Mouse (Mus musculus): ENCODE measurements around the gene Cenps. TPM values are rescaled to one million over a fixed set of nuclear protein-coding genes. Genes with fewer than 3 reads are reported as not detected.
A peak's percentile ranks its signal among the peaks of the same experiment; 100 is the strongest.
"Not testable (repeated sequence)": the region's sequence is repeated elsewhere in the genome, so short reads cannot be mapped to it uniquely, and the experiment has no call there.

The Cenps gene
- polyA plus RNA-seq, 1 experiment: 1.1 TPM

DNA sequence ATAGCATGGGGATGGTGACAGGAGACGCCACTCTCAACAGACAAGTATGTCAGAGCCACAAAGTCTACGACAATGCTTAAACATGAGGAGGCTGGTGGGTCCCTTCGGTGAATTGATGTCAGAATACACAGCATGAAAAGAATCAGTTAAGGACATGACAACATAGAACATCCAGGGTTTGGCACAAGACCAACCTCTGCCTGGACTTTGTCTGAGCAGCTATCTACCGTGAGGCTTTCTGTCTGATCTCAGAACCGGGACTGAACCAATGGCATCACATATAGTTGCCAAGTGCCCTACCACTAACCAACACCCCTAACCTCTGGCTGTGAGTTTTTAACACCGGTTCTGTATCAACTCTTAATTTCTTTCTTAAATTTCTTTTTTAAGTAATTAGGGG is 39.2 kb upstream of the Cenps start:
- H3K36me3 ChIP-seq (ENCODE audit: control insufficient read depth, insufficient read depth, low read length): peaks cover 4% of the 10 kb centered on the region
- H3K4me1 ChIP-seq (ENCODE audit: control insufficient read depth, insufficient read depth, low read length): peaks cover 3% of the 10 kb centered on the region
- no peak for TF ChIP-seq CTCF (conservative IDR thresholded peaks at IDR 0.05; ENCODE audit: insufficient read depth, insufficient read length, low read depth, low read length)
- TF ChIP-seq POLR2A (IDR thresholded peaks at IDR 0.05; ENCODE audit: low read depth, low read length): no peak
- WGBS: 60% methylated on average over 6 of the region's 6 CpGs
- DNase-seq: peak; percentile 72
- no peak overlapping the region for H3K4me3 ChIP-seq (ENCODE audit: insufficient read depth, low read depth, low read length)
- H3K27ac ChIP-seq (ENCODE audit: insufficient read depth, low read depth, low read length): peak overlapping the region; percentile 26; the same call in 1 of the 2 replicates
- H3K27me3 ChIP-seq (replicated peaks; ENCODE audit: control insufficient read depth, insufficient read depth, low read length): no peaks in the 10 kb centered on the region

- no peak overlapping the region for H3K4me3 ChIP-seq (ENCODE audit: insufficient read depth, low read depth, low read length)
- no peaks in the 10 kb centered on the region for H3K27me3 ChIP-seq (replicated peaks; ENCODE audit: control insufficient read depth, insufficient read depth, low read length)
- DNase-seq: no peak
- H3K36me3 ChIP-seq (ENCODE audit: control insufficient read depth, insufficient read depth, low read length): no peaks in the 10 kb centered on the region
- H3K4me1 ChIP-seq (ENCODE audit: control insufficient read depth, insufficient read depth, low read length): peaks cover 6% of the 10 kb centered on the region
- no peak for TF ChIP-seq CTCF (conservative IDR thresholded peaks at IDR 0.05; ENCODE audit: insufficient read depth, insufficient read length, low read depth, low read length)
- TF ChIP-seq POLR2A (IDR thresholded peaks at IDR 0.05; ENCODE audit: low read depth, low read length): no peak
- WGBS: 84% methylated on average over 6 of the region's 6 CpGs
- H3K27ac ChIP-seq (ENCODE audit: insufficient read depth, low read depth, low read length): no peak overlapping the region
These were observed 36.2 kb upstream of the Cenps start for GRCm38 (mm10) chr4:149173661-149174060.

- no peak for DNase-seq
- WGBS: 61% methylated on average over 2 of the region's 2 CpGs
- no peak overlapping the region for H3K27ac ChIP-seq (ENCODE audit: insufficient read depth, low read depth, low read length)
These were observed 35.2 kb upstream of the Cenps start for GRCm38 (mm10) chr4:149172666-149173065.

DNA sequence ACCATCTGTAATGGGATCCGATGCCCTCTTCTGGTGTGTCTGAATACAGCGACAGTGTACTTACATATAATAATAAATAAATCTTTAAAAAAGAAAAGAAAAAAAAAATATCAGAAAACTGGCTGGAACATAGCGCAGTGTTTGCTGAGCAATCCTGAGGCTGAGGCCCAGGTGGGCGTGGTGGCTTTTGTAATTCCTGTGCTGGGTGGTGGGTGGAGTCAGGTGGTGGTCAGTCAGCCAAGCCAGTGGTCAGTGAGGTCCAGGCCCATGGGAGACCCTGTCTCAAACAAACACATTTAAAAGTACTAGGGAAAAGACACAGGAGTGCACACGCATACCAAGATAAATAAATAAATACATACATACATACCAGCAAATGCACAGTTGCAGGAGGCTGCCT is 34.7 kb upstream of the Cenps start:
- no peak for TF ChIP-seq POLR2A (IDR thresholded peaks at IDR 0.05; ENCODE audit: low read depth, low read length)
- no peak for TF ChIP-seq CTCF (conservative IDR thresholded peaks at IDR 0.05; ENCODE audit: insufficient read depth, insufficient read length, low read depth, low read length)
- no peaks in the 10 kb centered on the region for H3K27me3 ChIP-seq (replicated peaks; ENCODE audit: control insufficient read depth, insufficient read depth, low read length)
- DNase-seq: no peak
- WGBS: 94% methylated on average over 5 of the region's 5 CpGs
- H3K36me3 ChIP-seq (ENCODE audit: control insufficient read depth, insufficient read depth, low read length): no peaks in the 10 kb centered on the region
- H3K27ac ChIP-seq (ENCODE audit: insufficient read depth, low read depth, low read length): no peak overlapping the region
- no peak overlapping the region for H3K4me3 ChIP-seq (ENCODE audit: insufficient read depth, low read depth, low read length)
- peaks cover 3% of the 10 kb centered on the region for H3K4me1 ChIP-seq (ENCODE audit: control insufficient read depth, insufficient read depth, low read length)

More at GRCm38 (mm10) chr4:149172666-149173065, 35.2 kb upstream of the Cenps start:
- H3K4me3 ChIP-seq (ENCODE audit: insufficient read depth, low read depth, low read length): no peak overlapping the region
- H3K27me3 ChIP-seq (replicated peaks; ENCODE audit: control insufficient read depth, insufficient read depth, low read length): no peaks in the 10 kb centered on the region
- H3K36me3 ChIP-seq (ENCODE audit: control insufficient read depth, insufficient read depth, low read length): no peaks in the 10 kb centered on the region
- TF ChIP-seq POLR2A (IDR thresholded peaks at IDR 0.05; ENCODE audit: low read depth, low read length) (no peak), CTCF (conservative IDR thresholded peaks at IDR 0.05; ENCODE audit: insufficient read depth, insufficient read length, low read depth, low read length) (no peak)
- peaks cover 5% of the 10 kb centered on the region for H3K4me1 ChIP-seq (ENCODE audit: control insufficient read depth, insufficient read depth, low read length)

GRCm38 (mm10) chr4:149171581-149171981 is 34.2 kb upstream of the Cenps start:
- H3K36me3 ChIP-seq (ENCODE audit: control insufficient read depth, insufficient read depth, low read length): no peaks in the 10 kb centered on the region
- no peaks in the 10 kb centered on the region for H3K27me3 ChIP-seq (replicated peaks; ENCODE audit: control insufficient read depth, insufficient read depth, low read length)
- no peak for TF ChIP-seq CTCF (conservative IDR thresholded peaks at IDR 0.05; ENCODE audit: insufficient read depth, insufficient read length, low read depth, low read length)
- TF ChIP-seq POLR2A (IDR thresholded peaks at IDR 0.05; ENCODE audit: low read depth, low read length): no peak
- no peak overlapping the region for H3K4me3 ChIP-seq (ENCODE audit: insufficient read depth, low read depth, low read length)
- H3K27ac ChIP-seq (ENCODE audit: insufficient read depth, low read depth, low read length): no peak overlapping the region
- peaks cover 3% of the 10 kb centered on the region for H3K4me1 ChIP-seq (ENCODE audit: control insufficient read depth, insufficient read depth, low read length)
- no peak for DNase-seq
- 55% methylated on average over 5 of the region's 5 CpGs for WGBS

DNA sequence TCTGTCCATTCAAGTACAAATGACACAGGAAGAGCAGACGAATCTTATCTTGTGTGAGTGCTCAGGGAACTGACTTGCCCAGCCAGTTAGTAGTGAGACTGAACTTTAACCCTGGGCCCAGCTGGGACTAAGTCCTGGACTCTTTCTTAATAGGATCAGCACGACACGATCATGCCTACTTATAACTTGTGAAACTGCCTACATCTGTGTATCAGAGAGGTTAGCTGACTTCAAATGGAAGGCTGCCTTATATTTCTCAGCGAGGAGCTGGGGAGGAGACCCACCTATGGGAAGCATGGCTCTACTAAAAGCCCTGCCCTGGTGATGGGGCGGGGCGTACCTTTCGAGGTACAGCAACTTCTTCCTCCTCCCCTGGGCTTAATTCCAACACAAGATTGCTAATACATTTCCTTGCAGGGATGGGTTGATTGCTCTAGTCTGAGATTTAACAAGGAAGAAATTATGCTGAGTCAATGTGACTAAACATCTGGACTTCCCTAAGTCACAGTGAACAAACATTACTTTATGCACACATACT is 33.0 kb upstream of the Cenps start:
- no peaks in the 10 kb centered on the region for H3K36me3 ChIP-seq (ENCODE audit: control insufficient read depth, insufficient read depth, low read length)
- TF ChIP-seq CTCF (conservative IDR thresholded peaks at IDR 0.05; ENCODE audit: insufficient read depth, insufficient read length, low read depth, low read length) (no peak), POLR2A (IDR thresholded peaks at IDR 0.05; ENCODE audit: low read depth, low read length) (no peak)
- 27% methylated on average over 7 of the region's 7 CpGs for WGBS

DNA sequence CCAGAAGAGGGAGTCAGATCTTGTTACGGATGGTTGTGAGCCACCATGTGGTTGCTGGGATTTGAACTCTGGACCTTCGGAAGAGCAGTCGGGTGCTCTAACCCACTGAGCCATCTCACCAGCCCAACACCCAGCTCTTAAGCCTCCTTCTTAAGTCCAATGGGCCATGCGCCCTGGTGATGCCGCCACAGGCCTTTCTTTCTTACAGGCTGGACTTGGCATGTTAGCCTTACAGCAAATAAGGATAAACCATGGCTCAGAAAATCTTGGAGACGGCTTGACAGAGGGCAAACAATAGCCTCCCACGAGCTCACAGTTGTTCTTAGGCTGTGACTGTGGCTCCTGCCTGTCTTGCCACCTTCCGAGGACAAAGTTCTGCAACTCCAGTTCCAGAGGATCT is 32.5 kb upstream of the Cenps start:
- DNase-seq; H3K4me3 ChIP-seq (ENCODE audit: insufficient read depth, low read depth, low read length); H3K36me3 ChIP-seq (ENCODE audit: control insufficient read depth, insufficient read depth, low read length); H3K27me3 ChIP-seq (replicated peaks; ENCODE audit: control insufficient read depth, insufficient read depth, low read length); H3K4me1 ChIP-seq (ENCODE audit: control insufficient read depth, insufficient read depth, low read length): not testable (repeated sequence)
- peak overlapping the region; percentile 47 for H3K27ac ChIP-seq (ENCODE audit: insufficient read depth, low read depth, low read length)
- WGBS: 66% methylated on average over 7 of the region's 8 CpGs

More for the DNA sequence above, 33.0 kb upstream of the Cenps start:
- peak; percentile 86 for DNase-seq
- H3K4me1 ChIP-seq (ENCODE audit: control insufficient read depth, insufficient read depth, low read length): peaks cover 6% of the 10 kb centered on the region
- H3K27ac ChIP-seq (ENCODE audit: insufficient read depth, low read depth, low read length): peak overlapping the region; percentile 47
- H3K4me3 ChIP-seq (ENCODE audit: insufficient read depth, low read depth, low read length): no peak overlapping the region
- no peaks in the 10 kb centered on the region for H3K27me3 ChIP-seq (replicated peaks; ENCODE audit: control insufficient read depth, insufficient read depth, low read length)
